Mouse (Mus musculus) heart, embryonic 14.5 days (tissue): Measurements from ENCODE around the gene Pik3c2b. TPM values are rescaled to one million over a fixed set of nuclear protein-coding genes. Genes with fewer than 3 reads are reported as not detected.

ENCODE experiments used
- ATAC-seq: fragments of 200-750 bp; cut with Nextera tagmentation; 2 replicates; pipeline ENCODE4 v1.8.0; 2017; ENCODE audit warnings: low read depth, moderate TSS enrichment; ENCODE audit not compliant: insufficient number of reproducible peaks, insufficient read depth, low FRiP score
- H3K27ac ChIP-seq, 2 experiments: fragments of 200-500 bp in 1 of 2; fragments of 300-500 bp in 1 of 2; sonication (generic) in 1 of 2; replicated peaks in 1 of 2; 2 replicates each; pipeline ENCODE4 v1.5.1; 2012 to 2014; ENCODE audit warnings: low read depth in 2 of 2, low read length in 2 of 2, control low read depth in 1 of 2, mild to moderate bottlenecking in 1 of 2, mixed read lengths in 1 of 2; ENCODE audit not compliant: control insufficient read depth in 1 of 2, insufficient read depth in 1 of 2
- H3K27me3 ChIP-seq: fragments of 300-500 bp; sonication (generic); 2 replicates; pipeline ENCODE4 v1.6.1; 2014; ENCODE audit warnings: mild to moderate bottlenecking, low read length, control low read depth; ENCODE audit not compliant: control insufficient read depth, insufficient read depth
- H3K36me3 ChIP-seq: fragments of 300-500 bp; sonication (generic); 2 replicates; pipeline ENCODE4 v1.6.1; 2014; ENCODE audit warnings: mild to moderate bottlenecking, control low read depth, low read length, mixed read lengths; ENCODE audit not compliant: control insufficient read depth, insufficient read depth
- H3K4me1 ChIP-seq, 2 experiments: fragments of 200-500 bp in 1 of 2; fragments of 300-500 bp in 1 of 2; sonication (generic) in 1 of 2; 2 replicates each; pipeline ENCODE4 v1.6.1; 2012 to 2014; ENCODE audit warnings: low read length in 2 of 2, control low read depth in 1 of 2, mixed read lengths in 1 of 2; ENCODE audit not compliant: control insufficient read depth in 2 of 2, insufficient read depth in 2 of 2
- H3K4me2 ChIP-seq: fragments of 300-500 bp; sonication (generic); 2 replicates; pipeline ENCODE4 v1.6.1; 2014; ENCODE audit warnings: mild to moderate bottlenecking, low read length
- H3K4me3 ChIP-seq, 2 experiments: fragments of 200-500 bp in 1 of 2; fragments of 300-500 bp in 1 of 2; sonication (generic) in 1 of 2; 2 replicates each; pipeline ENCODE4 v1.5.1; 2012 to 2014; ENCODE audit warnings: low read length in 2 of 2, mild to moderate bottlenecking in 2 of 2, control low read depth in 1 of 2, low read depth in 1 of 2, moderate library complexity in 1 of 2; ENCODE audit not compliant: control insufficient read depth in 1 of 2, insufficient read depth in 1 of 2
- H3K9ac ChIP-seq: fragments of 300-500 bp; sonication (generic); 2 replicates; pipeline ENCODE4 v1.6.1; 2014; ENCODE audit warnings: mild to moderate bottlenecking, low read length
- H3K9me3 ChIP-seq: fragments of 300-500 bp; sonication (generic); 2 replicates; pipeline ENCODE4 v1.6.1; 2016; ENCODE audit warnings: low read length, control low read depth; ENCODE audit not compliant: control insufficient read depth
- WGBS: fragments of 180-500 bp; shearing (Covaris S2); extraction: QIAGEN DNeasy Blood & Tissue Kit; methylation state at CpG from one replicate; pipeline ENCODE4 v1.1.7; 2014; 5-methylcytosine and 5-hydroxymethylcytosine counted together
- polyA plus RNA-seq: library from polyadenylated mRNA; unstranded; fragments of >200 nt; fragmentation: Nextera tagmentation; extraction: Ambion mirVana; gene quantifications from 2 replicates; pipeline ENCODE4 v1.2.1, GENCODE M21; 2014

The Pik3c2b gene
- polyA plus RNA-seq, 1 experiment from 2014 or later: 12.8 TPM

DNA sequence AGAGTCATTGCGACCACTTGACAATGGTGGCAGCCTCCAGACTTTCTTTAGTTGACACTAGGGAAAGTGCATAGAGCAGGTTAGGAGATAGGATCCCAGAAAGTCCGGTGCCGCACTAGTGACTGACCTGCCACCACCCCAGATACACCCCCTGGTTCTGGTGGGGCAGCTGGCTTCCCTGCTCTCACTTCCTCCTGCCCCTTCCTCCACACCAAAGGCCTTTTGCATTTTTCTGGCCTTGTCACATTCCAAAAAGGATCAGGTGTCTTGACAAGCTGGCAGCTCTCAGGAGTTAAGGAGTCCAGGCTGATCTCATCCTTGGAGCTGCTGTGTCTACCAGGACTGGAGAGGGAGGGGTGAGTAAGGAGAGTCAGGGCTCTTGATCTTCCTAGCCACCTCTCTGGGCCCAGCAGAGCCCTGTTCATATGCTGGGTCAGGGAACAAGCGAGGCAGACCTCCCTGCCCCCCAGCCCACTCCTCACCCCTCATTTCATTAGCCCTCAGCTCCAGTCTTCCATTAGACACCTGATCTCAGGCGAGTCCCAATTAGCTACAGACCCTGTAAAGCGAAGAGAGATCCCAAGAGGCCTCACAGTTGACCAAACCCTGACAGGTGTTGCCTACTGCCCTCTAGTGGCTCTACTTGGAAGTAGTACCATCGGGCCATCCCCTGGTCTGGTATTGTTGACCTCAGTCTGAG, 41.9 kb downstream of the Pik3c2b start:
- 33% methylated on average over 7 of the region's 7 CpGs for whole genome bisulfite sequencing
- Histone ChIP-seq H3K27me3 (no peaks in the 10 kb centered on the region), H3K27ac (no peak overlapping the region; a peak in 1 of 4 replicates), H3K36me3 (peaks cover 75% of the 10 kb centered on the region), H3K4me3 (no peak overlapping the region), H3K4me1 (peaks cover 19 to 34% of the 10 kb centered on the region in 2 experiments), H3K9me3 (no peaks in the 10 kb centered on the region), H3K4me2 (no peak overlapping the region), H3K9ac (no peak overlapping the region)
- ATAC-seq: no peak

- H3K27ac ChIP-seq: no peak overlapping the region
- 83% methylated on average over 10 of the region's 10 CpGs for WGBS
- H3K27me3 ChIP-seq: no peaks in the 10 kb centered on the region
- no peak overlapping the region for H3K9ac ChIP-seq
- no peak overlapping the region for H3K4me3 ChIP-seq
- H3K9me3 ChIP-seq: no peaks in the 10 kb centered on the region
- ATAC-seq: no peak
- H3K4me1 ChIP-seq: peaks cover 19 to 29% of the 10 kb centered on the region in 2 experiments
- H3K36me3 ChIP-seq: peaks cover 75% of the 10 kb centered on the region
- H3K4me2 ChIP-seq: no peak overlapping the region
Observed at GRCm38 (mm10) chr1:133088196-133088595, 42.7 kb downstream of the Pik3c2b start.

- no peak overlapping the region for H3K4me3 ChIP-seq
- no peaks in the 10 kb centered on the region for H3K27me3 ChIP-seq
- no peak for ATAC-seq
- no peak overlapping the region for H3K27ac ChIP-seq
- no peak overlapping the region for H3K9ac ChIP-seq
- H3K9me3 ChIP-seq: no peaks in the 10 kb centered on the region
- 79% methylated on average over 4 of the region's 4 CpGs for WGBS
- H3K36me3 ChIP-seq: peaks cover 82% of the 10 kb centered on the region
- H3K4me1 ChIP-seq: peaks cover 7 to 17% of the 10 kb centered on the region in 2 experiments
- H3K4me2 ChIP-seq: no peak overlapping the region
Observed at GRCm38 (mm10) chr1:133089415-133089814, 43.9 kb downstream of the Pik3c2b start.

DNA sequence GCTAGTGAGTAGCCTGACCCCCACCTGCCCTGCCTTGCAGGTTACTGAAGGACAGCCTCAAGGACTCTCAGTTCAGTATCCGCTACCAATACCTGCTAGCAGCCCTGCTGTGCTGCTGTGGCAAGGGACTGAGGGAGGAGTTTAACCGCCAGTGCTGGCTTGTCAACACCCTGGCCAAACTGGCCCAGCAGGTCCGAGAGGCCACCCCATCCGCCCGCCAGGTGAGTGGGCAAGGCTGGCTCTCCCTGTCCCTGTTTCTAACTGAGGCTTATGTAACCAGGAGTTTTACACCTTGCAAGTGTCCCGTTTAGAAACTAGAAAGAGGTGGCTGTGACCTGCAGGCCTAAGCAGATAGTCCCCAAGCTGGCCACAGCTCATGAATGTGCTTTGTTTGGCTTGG, 45.2 kb downstream of the Pik3c2b start:
- Histone ChIP-seq H3K9me3 (no peaks in the 10 kb centered on the region), H3K36me3 (peaks cover 90% of the 10 kb centered on the region)

DNA sequence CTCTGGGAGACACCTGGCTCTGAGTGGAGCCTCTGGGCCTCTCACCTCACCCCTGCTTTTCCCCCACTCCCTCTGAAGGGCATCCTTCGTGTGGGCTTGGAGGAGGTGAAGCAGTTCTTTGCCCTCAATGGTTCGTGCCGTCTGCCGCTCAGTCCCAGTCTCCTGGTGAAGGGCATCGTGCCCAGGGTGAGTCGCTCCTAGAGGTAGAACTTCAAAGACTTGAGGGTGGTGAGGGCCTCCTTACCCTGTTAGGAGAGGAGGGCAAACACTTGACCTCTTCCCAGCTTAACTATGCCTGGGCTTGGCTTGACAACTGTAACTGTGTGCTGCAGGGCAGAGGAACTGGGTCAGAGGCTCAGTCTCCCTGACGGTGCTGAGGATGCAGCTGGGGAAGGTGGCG, 46.0 kb downstream of the Pik3c2b start:
- no peak overlapping the region for H3K4me2 ChIP-seq
- no peak overlapping the region for H3K4me3 ChIP-seq
- no peak for ATAC-seq
- H3K9me3 ChIP-seq: no peaks in the 10 kb centered on the region
- peaks cover 94% of the 10 kb centered on the region for H3K36me3 ChIP-seq
- no peaks in the 10 kb centered on the region for H3K27me3 ChIP-seq
- no peak overlapping the region for H3K9ac ChIP-seq
- H3K27ac ChIP-seq: no peak overlapping the region
- WGBS: 87% methylated on average over 8 of the region's 8 CpGs
- peaks cover 0 to 9% of the 10 kb centered on the region in 2 experiments; a peak in 3 of 4 replicates for H3K4me1 ChIP-seq

More for the DNA sequence above, 45.2 kb downstream of the Pik3c2b start:
- H3K4me2 ChIP-seq: no peak overlapping the region
- peaks cover 0 to 9% of the 10 kb centered on the region in 2 experiments; a peak in 3 of 4 replicates for H3K4me1 ChIP-seq
- H3K27me3 ChIP-seq: no peaks in the 10 kb centered on the region
- 75% methylated on average over 6 of the region's 6 CpGs for WGBS
- no peak overlapping the region for H3K9ac ChIP-seq
- no peak for ATAC-seq
- H3K4me3 ChIP-seq: no peak overlapping the region
- H3K27ac ChIP-seq: no peak overlapping the region

DNA sequence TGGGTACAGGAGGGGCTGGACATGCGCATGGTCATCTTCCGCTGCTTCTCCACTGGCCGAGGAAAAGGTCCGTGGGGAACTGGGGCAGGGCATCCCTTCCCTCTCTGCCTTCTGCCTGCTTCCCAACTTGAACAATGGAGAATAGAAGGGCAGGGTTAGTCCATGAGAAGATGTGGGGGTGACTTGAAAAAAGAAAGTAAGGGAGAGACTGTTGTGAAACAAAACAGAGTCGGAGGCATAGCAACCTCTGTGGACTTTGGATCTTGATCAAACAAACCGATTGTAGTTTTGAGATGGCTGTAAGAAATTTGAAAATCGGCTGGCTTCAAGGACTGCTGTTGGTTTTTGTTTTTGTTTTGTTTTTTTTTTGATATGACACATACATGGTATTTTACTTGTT, 48.3 kb downstream of the Pik3c2b start:
- Histone ChIP-seq H3K4me3 (no peak overlapping the region), H3K27me3 (no peaks in the 10 kb centered on the region), H3K4me2 (no peak overlapping the region), H3K4me1 (no peaks in the 10 kb centered on the region), H3K27ac (no peak overlapping the region), H3K36me3 (peaks cover 100% of the 10 kb centered on the region), H3K9ac (no peak overlapping the region), H3K9me3 (no peaks in the 10 kb centered on the region)
- ATAC-seq: no peak
- 88% methylated on average over 7 of the region's 7 CpGs for WGBS

- peaks cover 98% of the 10 kb centered on the region for H3K36me3 ChIP-seq
- no peak overlapping the region for H3K27ac ChIP-seq
- WGBS: 33% methylated on average over 17 of the region's 17 CpGs
- H3K4me1 ChIP-seq: no peaks in the 10 kb centered on the region
- H3K9ac ChIP-seq: no peak overlapping the region
- no peaks in the 10 kb centered on the region for H3K9me3 ChIP-seq
- no peak for ATAC-seq
- H3K27me3 ChIP-seq: no peaks in the 10 kb centered on the region
- H3K4me3 ChIP-seq: no peak overlapping the region
- H3K4me2 ChIP-seq: no peak overlapping the region
Observed at GRCm38 (mm10) chr1:133100980-133101798, 55.7 kb downstream of the Pik3c2b start.
